Mouse (Mus musculus) MEL-GATA-1-ER (cell line): ENCODE results near the gene Usp44.

ENCODE experiments used
- DNase-seq: peaks from one replicate; pipeline ENCODE4 v3.0.0-alpha.2; 2012; ENCODE audit warnings: low read depth; ENCODE audit errors: extremely low read depth

Gene Usp44

DNA sequence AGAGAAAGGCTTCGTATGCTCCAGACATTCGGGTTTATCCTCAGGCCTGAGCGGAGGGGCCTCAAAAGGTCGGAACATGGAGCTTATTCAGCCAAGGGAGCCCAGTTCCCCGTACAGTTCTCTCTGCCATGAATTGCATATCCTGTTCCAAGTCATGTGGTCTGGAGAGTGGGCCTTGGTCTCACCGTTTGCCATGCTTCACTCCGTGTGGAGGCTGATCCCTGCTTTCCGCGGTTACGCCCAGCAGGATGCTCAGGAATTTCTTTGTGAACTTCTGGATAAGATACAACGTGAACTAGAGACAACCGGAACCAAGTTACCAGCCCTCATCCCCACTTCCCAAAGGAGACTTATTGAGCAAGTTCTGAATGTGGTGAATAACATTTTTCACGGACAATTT lies 15.4 kb downstream of the Usp44 start:
- no peak for DNase-seq

DNA sequence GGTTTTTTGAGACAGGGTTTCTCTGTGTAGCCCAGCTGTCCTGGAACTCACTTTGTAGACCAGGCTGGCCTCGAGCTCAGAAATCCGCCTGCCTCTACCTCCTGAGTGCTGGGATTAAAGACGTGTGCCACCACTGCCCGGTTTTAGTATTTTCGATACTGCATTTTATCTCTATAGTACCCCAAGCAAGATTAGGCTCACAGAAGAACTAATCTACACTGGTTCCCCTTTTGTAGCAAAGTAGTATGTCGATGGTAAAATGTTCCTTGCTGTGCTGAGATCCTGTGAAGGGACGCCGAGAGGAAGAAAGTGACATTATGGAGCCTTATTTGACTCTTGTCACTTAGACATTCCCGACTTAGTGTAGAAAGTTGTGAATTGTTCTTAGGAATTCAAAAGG lies 23.8 kb downstream of the Usp44 start:
- DNase-seq = peak; percentile 52

DNA sequence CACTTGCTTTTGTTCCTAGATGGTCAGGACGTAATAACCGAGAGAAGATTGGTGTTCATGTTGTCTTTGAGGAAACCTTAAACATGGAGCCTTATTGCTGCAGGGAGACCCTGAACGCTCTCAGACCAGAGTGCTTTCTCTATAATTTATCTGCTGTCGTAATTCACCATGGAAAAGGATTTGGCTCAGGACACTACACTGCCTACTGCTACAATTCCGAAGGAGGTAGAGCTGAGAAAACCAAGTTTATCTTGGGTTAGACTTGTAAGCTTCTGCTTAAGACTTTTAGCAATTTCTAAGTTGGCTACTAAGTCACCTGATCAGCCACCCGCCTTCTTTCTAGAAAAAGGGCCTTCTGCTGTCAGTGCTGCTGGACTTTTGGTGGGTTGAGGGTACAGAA lies 24.7 kb downstream of the Usp44 start:
- no peak for DNase-seq

DNA sequence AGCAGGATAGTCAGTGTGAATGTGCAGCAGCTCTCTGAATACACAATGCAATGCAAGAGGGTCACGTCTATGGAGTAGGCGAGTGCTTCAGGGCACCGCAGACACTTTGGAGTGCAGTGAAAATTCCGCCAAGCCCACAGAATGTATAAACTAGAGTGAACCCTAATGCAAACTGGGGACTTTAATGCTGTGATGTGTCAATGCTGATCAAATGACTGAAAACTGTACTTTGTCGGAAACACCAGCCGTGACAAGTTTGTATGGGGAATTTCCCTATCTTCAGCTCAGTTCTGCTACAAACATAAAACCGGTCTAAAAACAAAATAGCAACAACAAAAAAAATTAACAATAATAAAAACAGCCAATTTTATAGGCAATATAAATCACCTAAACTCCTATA lies 37.0 kb downstream of the Usp44 start:
- no peak for DNase-seq

DNA sequence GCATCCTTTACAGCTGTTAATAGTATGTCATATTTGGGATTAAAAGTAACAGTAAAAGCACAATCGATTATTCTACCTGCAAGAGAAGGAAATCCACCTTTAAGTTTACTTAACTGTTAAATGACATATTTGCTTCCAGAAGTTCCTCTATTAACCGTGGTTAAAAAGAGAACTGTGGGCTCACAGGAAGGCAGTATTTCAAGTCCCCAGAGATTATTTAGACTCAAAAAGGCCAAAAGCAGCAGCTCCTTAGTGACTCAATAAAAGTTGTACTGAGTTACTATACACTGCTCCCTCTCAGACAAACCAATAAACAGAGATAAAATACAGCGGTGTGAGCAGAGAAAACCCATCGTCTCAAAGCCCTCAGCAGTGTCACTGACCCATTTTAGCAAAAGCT lies 37.5 kb downstream of the Usp44 start:
- no peak for DNase-seq

DNA sequence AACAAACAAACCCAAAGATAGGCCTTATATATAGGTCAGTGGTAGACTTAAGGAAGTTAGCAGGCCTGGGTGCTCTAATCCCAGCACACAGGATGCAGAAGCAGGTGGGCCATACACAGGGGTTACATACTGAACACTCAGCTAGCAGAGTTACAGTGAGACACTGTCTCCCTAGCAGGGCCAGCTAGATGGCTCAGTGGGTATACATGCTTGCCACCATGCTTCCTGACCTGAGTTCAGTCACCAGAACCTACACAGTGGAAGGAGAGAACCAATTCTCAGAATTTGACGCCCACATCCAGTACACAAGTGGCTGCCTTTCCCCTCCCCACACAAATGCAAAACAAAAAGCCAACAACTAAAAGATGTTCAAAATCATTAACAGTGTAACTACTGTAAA lies 45.4 kb downstream of the Usp44 start:
- DNase-seq = no peak

DNA sequence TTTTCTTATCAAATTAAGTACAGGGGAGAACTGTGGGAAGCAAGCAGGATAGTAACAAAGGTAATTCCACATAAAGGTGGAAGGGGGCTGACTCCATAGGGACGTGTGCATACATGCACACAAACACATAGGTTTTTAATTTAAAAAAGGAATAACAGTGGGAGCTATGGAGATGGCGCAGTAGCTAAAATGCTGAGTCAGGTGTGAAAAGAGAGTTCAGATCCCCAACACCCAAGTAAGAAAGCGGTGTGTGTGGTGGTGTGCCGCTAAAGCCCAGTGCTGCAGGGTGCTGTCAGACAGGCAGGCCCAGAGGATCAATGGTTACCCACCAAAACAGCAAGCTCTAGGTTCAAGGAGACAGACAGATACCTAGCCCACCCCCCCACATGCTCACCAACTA lies 47.4 kb downstream of the Usp44 start:
- no peak for DNase-seq

DNA sequence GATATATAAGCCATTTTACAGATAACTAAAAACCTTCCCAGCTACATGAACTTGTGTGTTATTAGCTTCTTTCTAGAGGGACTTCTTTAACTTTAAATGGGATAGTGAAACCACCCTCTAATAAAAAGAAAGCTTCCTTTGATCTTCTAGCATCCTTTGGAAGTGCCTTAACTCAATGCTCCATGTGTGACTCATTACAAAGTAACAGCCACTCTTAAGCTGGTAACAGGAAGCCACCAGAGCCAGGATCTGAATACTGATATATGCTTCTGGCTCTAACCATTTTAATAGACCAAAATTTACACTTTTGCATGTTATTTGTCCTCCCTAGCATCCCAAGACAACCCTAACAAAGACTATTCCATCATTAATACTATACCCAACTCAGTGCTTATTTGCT lies 50.6 kb downstream of the Usp44 start:
- no peak for DNase-seq

DNA sequence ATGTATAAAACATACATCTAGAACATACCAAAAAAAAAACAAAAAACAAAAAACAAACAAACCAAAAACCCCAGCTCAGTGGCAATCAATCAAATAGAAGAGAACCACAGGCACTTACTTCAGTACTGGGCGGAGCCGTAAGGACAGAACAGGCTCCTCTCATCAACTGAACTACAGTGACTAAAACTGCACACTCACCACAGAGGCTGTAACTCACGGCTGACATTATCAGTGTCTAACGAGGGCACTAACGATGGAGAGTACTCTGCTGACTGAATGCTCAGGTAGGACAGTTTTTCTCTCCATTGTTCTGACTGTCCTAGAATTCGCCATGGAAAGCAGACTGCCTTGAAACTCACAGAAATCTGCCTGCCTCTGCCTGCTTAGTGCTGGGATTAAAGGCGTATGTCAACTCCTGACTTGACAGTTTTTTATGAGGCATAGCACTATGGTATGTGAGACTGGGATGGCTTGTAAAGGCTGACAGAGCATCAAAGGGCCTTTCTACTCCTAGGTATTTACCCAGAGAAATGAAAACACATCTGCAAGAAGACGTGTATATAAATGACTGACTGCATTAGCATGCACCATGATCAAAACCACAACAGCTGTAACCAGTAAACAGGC lies 51.5 kb downstream of the Usp44 start:
- DNase-seq = peak; percentile 68

DNA sequence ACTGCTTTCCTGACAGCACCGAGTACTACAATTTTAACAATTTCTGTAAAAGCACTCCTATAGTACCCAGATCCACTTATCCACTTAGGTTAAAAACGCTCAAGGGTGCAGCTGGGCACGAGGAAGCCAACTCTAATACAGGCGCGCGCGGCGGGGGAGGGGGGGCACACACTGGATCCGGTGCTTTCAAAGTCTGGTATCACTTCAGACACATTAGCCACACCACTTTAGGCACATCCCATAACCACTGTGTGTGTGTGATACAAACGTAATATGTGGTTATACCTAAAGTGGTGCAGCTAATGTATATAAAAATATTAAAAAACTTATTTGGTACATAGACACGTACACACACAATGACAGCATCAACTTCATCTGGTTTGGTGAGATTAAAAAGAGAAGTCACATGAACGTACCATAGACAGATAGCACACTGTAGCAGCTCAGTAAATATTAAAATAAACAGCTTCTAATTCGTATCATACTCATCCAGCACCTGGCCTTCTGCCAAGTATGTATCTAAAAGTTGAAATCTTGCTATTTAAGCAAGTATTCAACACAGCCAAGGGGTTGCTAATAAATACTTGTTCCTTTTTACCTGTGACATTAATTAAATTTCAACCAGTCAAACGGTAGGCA lies 54.6 kb downstream of the Usp44 start:
- DNase-seq = peak; percentile 94

DNA sequence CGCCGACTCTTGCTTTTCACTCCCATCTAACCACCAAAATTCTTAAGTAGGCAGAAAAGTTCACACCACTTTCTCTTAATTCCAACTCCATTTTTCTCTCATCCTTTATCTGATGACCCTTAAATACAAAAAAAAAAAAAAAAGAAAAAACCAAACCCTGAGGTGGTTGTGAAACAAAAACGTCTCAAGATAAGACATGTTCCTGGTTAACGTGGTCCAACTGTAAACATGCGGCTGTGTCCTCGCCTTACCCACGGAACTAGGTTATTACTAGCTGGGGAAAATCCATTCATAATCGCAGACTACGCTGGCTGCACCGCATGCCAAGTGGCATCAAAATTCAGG lies 57.2 kb downstream of the Usp44 start:
- no peak for DNase-seq

DNA sequence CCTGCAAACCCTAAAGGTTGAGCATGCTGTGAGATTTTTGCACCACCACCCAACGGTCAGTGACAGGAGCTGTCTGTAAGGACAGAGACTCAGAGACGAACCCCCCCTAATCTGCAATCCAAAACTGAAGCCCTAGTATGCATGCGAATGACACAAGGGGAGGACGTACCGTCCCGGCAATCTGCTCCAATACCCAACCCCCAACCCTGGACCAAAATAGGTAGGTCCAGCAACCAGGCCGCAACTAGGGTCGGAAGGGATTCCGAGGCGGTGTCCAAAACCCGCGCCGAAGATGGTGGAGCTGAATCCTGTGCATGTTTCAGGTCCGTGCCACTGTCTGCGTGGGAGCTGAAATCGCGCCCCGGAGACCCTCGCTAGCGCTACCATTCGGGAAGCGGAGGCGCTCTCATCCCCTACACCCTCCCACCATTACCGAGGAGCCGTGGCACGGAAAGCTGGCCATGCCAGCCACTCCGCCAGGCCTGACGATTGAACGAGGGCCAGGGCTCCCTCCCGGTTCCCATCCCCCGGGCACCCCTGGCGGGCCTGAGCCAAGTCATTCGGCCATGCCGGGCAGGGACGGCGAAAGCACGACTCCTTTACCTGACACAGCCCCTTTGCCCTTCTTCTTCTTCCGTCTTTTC lies 57.7 kb downstream of the Usp44 start:
- DNase-seq = no peak

DNA sequence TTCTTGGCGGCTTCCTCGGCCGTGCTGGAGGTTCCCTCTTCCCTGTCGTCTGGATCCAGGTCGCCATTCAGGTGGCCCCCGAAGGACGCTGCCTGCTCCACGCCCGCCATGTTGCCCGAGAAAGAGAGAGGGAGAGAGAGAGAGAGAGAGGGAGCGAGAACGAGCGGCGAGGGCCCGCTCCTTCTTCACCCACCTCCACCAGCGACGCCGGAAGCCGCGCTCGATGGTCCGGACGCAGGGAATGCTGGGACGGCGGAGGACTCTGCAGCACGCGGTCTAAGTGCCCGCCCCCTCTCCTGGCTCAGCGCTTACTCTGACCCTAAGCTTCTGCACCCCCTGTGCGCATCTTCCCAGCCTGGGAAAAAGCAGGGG lies 58.2 kb downstream of the Usp44 start:
- DNase-seq = peak; percentile 79

DNA sequence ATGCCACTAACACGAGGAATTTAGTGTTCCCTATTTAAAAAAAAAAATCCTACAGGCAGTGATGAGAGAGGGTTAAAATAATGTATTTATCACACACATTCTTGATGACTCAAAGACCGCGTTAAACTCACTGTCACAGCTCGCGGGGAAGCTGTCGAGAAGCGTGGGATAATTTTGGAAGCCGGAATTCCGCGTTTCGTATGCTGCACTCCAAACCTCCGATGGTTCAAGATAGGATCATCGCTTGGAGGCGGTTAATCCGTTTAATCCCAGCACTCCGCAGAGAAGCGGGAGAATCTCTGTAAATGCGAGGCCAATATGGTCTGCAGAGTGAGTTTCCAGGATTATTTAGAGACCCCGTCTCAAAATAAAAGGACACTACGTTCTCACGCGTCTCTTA lies 58.6 kb downstream of the Usp44 start:
- DNase-seq = no peak

DNA sequence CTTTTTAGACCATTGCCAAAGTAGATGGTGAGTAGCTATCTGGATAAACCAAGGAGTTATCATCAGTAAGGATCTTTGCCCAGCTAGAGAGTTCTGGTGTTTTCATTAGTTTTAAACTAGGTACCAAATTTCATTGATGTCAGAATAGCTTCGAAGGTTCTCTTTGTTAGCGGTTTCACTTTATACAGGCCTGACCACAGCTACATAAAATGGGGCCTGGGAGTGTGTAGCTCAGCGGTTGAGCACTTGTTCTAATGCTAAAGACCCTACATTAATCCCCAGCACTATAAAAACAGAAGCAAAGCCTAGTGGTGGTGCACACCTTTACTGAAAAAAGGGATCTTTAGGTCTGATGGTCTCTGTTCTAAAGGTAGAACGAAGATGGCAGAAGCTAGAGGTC lies 59.2 kb downstream of the Usp44 start:
- no peak for DNase-seq

DNA sequence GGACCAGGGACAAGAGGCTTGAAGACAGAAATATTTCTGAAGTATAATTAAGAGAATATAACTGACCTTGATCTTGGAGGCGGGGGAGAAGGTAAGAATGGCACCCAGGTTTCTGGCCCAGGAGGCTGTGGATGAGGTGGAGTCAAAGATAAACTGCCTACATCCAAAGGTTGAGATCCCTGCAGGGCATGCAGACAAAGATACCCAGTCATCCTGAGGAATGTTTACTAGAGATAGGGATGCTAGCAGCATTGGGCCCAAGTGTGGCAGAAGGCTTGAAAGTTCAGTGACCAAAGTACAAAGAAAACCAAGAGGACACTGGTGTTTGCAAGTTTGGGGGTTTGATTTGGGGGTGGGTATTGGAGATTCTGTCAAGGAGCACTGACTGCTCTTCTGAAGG lies 59.7 kb downstream of the Usp44 start:
- DNase-seq = no peak

DNA sequence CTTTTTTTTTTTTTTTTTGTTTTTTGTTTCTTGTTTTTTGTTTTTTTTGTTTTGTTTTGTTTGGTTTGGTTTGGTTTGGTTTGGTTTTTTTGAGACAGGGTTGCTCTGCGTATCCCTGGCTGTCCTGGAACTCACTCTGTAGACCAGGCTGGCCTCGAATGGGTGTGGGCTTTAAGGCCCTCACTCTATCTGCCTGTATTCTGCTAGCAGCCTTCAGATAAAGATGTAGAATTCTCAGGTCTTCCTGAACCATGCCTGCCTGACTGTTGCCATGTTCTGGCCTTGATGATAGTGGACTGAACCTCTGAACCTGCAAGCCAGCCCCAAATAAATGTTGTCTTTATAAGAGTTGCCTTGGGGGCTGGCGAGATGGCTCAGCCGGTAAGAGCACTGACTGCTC lies 61.2 kb downstream of the Usp44 start:
- DNase-seq = no peak

DNA sequence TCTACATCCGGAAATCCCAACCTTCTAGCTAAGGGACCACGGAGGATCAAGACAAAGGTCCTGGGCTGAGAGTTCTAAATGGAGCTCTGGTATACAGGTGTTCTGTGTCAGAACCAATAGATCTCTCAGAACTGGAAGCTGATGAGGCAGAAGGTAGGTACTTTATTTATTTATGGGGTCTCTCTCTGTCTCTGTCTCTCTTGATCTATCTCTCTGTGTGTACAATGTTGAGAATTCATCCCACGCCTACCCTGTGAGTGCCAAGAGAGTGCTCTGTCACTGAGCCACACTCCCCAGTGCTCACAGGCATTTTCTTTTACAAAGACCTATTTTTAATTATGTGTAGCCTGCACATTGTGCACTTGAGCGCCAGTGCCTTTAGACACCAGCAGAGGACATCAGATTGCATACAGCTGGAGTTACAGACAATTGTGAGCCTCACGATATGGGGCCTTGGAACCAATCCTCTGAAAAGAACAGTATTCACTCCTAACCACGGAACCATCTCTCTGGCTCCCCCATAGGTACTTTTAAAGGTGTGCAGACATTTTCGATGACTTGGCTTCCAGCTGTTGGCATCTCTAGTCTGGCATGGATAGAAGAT lies 65.8 kb downstream of the Usp44 start, which contains the start of gene Metap2:
TSS of gene Metap2 (minus strand) at position 51 of the 604 bp plus-strand sequence.
- DNase-seq = no peak

DNA sequence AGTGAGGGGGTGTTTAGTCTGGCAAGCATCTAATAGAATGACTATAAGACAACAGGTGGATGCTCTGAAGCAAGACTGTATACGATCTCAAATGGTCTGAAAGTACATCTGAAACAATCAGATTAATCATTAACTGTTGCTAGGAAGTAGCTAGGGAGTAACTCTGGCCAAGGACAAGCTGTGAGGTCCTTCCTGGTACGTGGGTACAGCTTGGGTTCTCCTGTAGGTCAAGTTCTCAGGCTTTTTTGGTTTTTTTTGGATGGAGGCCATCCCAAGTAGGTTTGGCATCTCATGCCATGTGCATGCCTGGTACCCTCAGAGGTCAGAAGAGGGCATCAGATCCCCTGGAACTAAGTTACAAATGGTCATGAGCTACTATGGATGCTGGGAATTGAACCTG lies 67.9 kb downstream of the Usp44 start:
- DNase-seq = no peak

DNA sequence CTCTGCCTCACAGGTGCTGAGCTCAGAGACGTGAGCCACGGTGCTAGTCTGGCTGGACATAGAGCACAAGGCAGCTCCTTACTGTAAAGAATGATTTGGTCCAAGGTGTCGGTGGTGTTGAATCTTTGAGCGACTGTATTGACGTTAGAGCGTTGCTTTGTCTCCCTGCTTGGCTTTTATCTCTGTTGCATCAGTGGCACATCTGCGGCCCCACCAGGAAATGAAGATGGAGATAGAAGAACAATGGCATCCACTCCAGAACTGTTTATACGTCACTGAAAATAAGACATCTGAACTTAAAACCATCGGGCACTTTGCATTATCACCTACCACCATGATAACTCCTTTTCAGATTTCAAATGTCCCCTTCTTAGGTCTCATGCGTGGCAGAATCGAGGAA lies 68.6 kb downstream of the Usp44 start:
- no peak for DNase-seq

DNA sequence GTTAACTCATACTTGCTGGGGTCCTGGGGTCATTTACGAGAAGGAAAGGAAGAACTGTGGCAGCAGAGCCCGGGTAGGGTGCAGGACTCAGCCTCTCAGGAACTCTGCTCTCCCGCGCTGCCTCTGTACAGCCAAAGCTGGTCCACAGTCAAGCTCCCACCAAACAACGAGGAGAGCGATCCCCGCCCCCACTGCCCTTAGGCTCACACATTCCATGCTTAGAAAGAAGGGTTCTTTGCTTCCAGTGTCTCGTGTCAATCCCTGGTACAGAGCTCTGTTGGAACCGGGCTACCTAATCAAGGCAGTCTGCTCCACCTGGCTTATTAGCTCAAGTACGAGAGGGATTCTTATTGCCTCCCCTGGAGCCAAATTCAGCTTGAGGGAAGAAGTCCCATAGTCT lies 76.0 kb downstream of the Usp44 start:
- DNase-seq = no peak
